Mouse (Mus musculus) liver, embryonic 16.5 days (tissue): ENCODE data around the gene Sec62. TPM values are rescaled to one million over a fixed set of nuclear protein-coding genes. Genes with fewer than 3 reads are reported as not detected.

Experiments used
- ATAC-seq: fragments of 200-750 bp; cut with Nextera tagmentation; 2 replicates; pipeline ENCODE4 v1.8.0; 2017; ENCODE audit warnings: low read depth, mild to moderate bottlenecking, moderate number of reproducible peaks, moderate library complexity
- H3K27ac ChIP-seq: fragments of 300-500 bp; sonication (generic); 2 replicates; pipeline ENCODE4 v1.5.1; 2014; ENCODE audit warnings: mild to moderate bottlenecking, low read length
- H3K27me3 ChIP-seq: fragments of 300-500 bp; sonication (generic); 2 replicates; pipeline ENCODE4 v1.6.1; 2014; ENCODE audit warnings: low read depth, low read length, mixed read lengths; ENCODE audit not compliant: control insufficient read depth, insufficient read depth
- H3K36me3 ChIP-seq: fragments of 300-500 bp; sonication (generic); 2 replicates; pipeline ENCODE4 v1.6.1; 2014; ENCODE audit warnings: mild to moderate bottlenecking; ENCODE audit not compliant: control insufficient read depth, insufficient read depth
- H3K4me1 ChIP-seq: fragments of 300-500 bp; sonication (generic); 2 replicates; pipeline ENCODE4 v1.6.1; 2014; ENCODE audit warnings: low read depth, low read length, mixed read lengths; ENCODE audit not compliant: control insufficient read depth
- H3K4me2 ChIP-seq: fragments of 300-500 bp; sonication (generic); 2 replicates; pipeline ENCODE4 v1.6.1; 2014; ENCODE audit warnings: low read depth, low read length, mixed read lengths
- H3K4me3 ChIP-seq: fragments of 300-500 bp; sonication (generic); 2 replicates; pipeline ENCODE4 v1.5.1; 2014; ENCODE audit warnings: low read depth, mild to moderate bottlenecking, low read length
- H3K9ac ChIP-seq: fragments of 300-500 bp; sonication (generic); 2 replicates; pipeline ENCODE4 v1.6.1; 2014; ENCODE audit warnings: low read depth, low read length
- H3K9me3 ChIP-seq: fragments of 300-500 bp; sonication (generic); replicated peaks from 2 replicates; pipeline ENCODE4 v1.6.1; 2016; ENCODE audit warnings: low read length; ENCODE audit not compliant: control insufficient read depth
- WGBS: fragments of 180-500 bp; shearing (Covaris S2); extraction: QIAGEN DNeasy Blood & Tissue Kit; methylation state at CpG from one replicate; pipeline ENCODE4 v1.1.7; 2014; ENCODE audit not compliant: insufficient replicate concordance; 5-methylcytosine and 5-hydroxymethylcytosine counted together
- polyA plus RNA-seq: library from polyadenylated mRNA; unstranded; fragments of >200 nt; fragmentation: Nextera tagmentation; extraction: Ambion mirVana; gene quantifications from 2 replicates; pipeline ENCODE4 v1.2.1, GENCODE M21; 2015

The Sec62 gene
- polyA plus RNA-seq, 1 experiment from 2014 or later = 45.1 TPM

DNA sequence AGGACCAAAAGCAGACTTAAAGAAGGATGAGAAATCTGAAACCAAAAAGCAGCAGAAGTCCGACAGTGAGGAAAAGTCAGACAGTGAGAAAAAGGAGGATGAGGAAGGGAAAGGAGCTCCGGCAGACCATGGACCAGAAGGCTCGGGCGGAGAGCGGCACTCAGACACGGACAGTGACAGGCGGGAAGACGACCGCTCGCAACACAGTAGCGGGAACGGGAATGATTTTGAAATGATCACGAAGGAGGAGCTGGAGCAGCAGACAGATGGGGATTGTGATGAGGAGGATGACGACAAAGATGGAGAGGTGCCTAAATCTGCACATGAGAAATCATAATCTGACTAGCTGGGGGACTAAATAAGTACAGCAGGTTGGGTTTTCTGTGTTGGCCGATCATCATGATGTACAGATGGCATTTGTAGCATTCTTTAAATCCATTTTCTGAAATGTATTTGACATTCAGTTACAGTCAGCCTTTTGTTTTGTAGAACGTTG lies 26.0 kb downstream of the Sec62 start:
- WGBS = 90% methylated on average over 16 of the region's 16 CpGs
- no peak for ATAC-seq
- no peaks in the 10 kb centered on the region for H3K4me1 ChIP-seq
- peaks cover 41% of the 10 kb centered on the region for H3K36me3 ChIP-seq
- H3K9ac ChIP-seq = no peak overlapping the region
- no peak overlapping the region for H3K4me2 ChIP-seq
- no peak overlapping the region for H3K27ac ChIP-seq
- no peak overlapping the region for H3K4me3 ChIP-seq
- no peaks in the 10 kb centered on the region for H3K27me3 ChIP-seq
- no peaks in the 10 kb centered on the region for H3K9me3 ChIP-seq

DNA sequence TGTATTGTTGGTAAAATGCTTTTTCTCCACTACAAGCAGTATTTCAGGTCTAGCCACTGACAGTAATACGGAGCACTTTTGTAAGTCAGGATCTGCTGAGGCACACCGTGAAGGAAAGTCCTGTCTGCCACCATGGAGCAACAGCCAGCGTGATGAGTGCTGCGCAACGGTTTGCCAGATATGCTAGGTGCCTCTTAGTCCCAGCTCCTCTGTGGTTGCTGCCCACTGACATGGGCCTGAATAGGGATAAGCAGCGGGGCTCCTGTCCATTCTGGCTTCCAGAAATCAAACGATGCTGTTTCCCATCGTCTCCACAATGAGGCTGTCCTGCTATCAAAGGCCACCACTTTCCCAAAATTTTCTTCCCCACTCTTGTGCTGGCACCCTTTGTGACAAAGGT lies 29.5 kb downstream of the Sec62 start:
- H3K4me2 ChIP-seq = no peak overlapping the region
- no peak overlapping the region for H3K27ac ChIP-seq
- no peaks in the 10 kb centered on the region for H3K4me1 ChIP-seq
- H3K4me3 ChIP-seq = no peak overlapping the region
- ATAC-seq = no peak; the same call in 1 of the 2 replicates
- peaks cover 26% of the 10 kb centered on the region for H3K36me3 ChIP-seq
- no peak overlapping the region for H3K9ac ChIP-seq
- no peaks in the 10 kb centered on the region for H3K27me3 ChIP-seq
- WGBS = 90% methylated on average over 8 of the region's 8 CpGs
- H3K9me3 ChIP-seq = no peaks in the 10 kb centered on the region

DNA sequence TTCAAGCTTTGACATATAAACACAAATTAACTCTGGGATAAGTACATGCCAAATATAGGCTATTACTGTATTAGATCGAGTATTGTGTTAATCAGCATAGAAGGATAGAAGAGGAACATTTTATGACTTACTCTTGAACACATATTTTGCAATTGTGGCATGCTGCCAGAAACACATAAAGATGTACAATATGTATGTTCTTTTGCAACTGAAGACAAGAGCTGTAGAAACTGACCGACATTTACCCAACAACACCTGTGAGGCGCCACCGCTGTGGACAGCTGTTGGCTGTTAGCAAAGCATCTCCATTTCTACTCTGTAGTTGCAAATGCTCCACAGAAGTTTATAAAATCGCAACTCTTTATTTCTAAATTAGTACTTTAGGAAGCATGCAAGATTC lies 33.4 kb downstream of the Sec62 start:
- H3K36me3 ChIP-seq = no peaks in the 10 kb centered on the region; the same call in 1 of the 2 replicates
- H3K4me3 ChIP-seq = no peak overlapping the region
- no peaks in the 10 kb centered on the region for H3K27me3 ChIP-seq
- no peak overlapping the region for H3K4me2 ChIP-seq
- no peaks in the 10 kb centered on the region for H3K4me1 ChIP-seq
- no peak overlapping the region for H3K27ac ChIP-seq
- no peak for ATAC-seq
- no peak overlapping the region for H3K9ac ChIP-seq
- 84% methylated on average over 5 of the region's 5 CpGs for WGBS
- H3K9me3 ChIP-seq = no peaks in the 10 kb centered on the region

DNA sequence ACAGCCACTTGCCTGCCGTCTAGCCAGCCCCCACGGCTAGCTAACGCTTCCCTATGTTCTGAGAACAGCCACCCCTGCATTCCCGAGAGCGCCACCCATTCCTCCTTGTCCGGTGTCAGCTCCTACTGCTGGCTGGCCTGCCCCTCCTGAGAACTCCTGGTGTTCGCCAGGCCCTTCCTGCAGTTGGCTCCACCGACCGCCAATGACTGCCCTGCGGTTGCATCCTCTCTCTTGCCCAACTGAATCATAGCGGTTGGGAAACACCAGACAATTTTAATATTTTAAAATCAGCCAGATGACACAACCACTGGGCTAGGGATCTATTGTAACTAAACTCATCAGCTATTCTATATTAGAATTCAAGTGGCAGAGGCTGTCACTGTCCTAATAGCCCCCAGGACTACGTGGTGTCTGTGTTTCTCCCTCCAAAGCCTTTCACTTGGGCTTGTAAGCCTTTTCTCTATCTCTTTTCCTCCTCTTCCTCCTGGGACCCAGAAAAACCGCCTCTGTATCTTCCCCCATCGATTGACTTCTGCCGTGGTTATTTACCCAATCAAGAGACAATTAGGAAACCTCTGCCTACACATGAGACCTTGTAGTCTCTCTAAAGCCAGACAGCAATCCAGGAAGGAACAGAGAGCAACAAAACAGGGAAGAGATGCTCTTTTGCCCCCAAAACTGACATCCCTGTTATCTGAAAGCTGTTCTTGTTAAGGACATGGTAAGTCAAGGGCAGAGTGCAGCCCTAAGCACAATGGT lies 39.4 kb downstream of the Sec62 start:
- WGBS = 55% methylated on average over 15 of the region's 15 CpGs
- Histone ChIP-seq H3K9me3 (no peaks in the 10 kb centered on the region), H3K4me2 (no peak overlapping the region), H3K4me1 (no peaks in the 10 kb centered on the region), H3K36me3 (no peaks in the 10 kb centered on the region), H3K27me3 (no peaks in the 10 kb centered on the region; the same call in 1 of the 2 replicates), H3K9ac (no peak overlapping the region), H3K4me3 (no peak overlapping the region), H3K27ac (0 out of 2 replicates have a peak overlapping the region, but pooled peaks have one; percentile 3)
- ATAC-seq = no peak

DNA sequence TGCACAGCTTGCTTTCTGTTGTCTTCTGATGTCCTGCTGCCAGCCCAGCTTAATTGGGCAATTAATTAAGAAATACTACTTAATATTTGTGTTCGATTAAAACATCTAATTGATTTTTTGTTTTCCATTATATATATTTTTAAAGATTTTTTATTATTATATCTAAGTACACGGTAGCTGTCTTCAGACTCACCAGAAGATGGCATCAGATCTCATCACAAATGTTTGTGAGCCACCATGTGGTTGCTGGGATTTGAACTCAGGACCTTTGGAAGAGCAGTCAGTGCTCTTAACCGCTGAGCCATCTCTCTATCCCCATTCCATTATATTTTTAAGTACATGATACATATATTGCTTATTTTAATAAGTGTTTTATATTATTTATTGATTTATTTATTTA lies 40.6 kb downstream of the Sec62 start:
- no peak overlapping the region for H3K4me3 ChIP-seq
- WGBS = 61% methylated on average over 3 of the region's 3 CpGs
- H3K27ac ChIP-seq = no peak overlapping the region
- no peaks in the 10 kb centered on the region for H3K4me1 ChIP-seq
- no peak overlapping the region for H3K9ac ChIP-seq
- no peaks in the 10 kb centered on the region for H3K36me3 ChIP-seq
- H3K9me3 ChIP-seq = no peaks in the 10 kb centered on the region
- no peak overlapping the region for H3K4me2 ChIP-seq
- no peak for ATAC-seq
- no peaks in the 10 kb centered on the region; the same call in 1 of the 2 replicates for H3K27me3 ChIP-seq

DNA sequence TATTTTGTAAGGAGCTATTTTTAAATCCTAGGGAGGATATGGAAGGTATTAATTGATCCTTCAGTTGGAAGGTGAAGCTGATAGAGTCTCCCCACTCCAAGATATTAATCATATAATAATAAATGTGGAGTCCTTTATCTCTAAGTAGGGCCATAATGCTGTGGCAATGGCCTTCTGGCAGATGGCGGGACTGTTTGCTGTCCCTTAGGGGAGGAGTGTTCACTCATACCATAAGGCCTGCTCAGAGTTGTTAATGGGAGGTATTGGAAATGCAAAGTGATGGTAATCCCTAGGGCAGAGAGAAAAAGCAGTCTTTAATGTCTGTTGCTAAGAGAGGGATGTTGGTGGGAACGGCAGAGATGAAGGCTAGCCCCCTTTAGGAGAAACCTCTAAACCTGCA lies 53.1 kb downstream of the Sec62 start:
- no peaks in the 10 kb centered on the region for H3K4me1 ChIP-seq
- no peak overlapping the region for H3K27ac ChIP-seq
- H3K9me3 ChIP-seq = no peaks in the 10 kb centered on the region
- 57% methylated on average over 2 of the region's 2 CpGs for WGBS
- no peak overlapping the region for H3K4me2 ChIP-seq
- no peaks in the 10 kb centered on the region for H3K27me3 ChIP-seq
- ATAC-seq = no peak
- no peak overlapping the region for H3K4me3 ChIP-seq
- no peaks in the 10 kb centered on the region for H3K36me3 ChIP-seq
- no peak overlapping the region for H3K9ac ChIP-seq

DNA sequence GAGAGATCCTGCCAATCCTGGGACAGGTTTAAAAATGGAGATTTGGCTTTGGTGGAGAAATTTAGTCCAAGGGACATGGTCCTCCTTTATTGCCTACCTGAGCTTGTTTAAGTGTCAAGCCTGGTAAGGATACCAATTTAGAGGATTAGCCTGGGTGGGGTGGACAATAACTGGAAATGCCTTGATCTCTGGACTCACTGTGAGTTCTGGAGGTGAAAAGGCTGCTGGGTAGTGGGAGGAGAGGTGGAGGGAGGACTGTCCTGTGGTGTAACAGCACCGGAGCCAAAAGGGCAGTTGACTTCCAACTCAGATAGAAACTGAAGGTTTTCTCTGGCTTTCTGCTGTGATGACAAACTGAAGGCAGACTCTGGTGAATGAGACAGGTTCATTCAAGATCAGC lies 54.7 kb downstream of the Sec62 start:
- no peak overlapping the region for H3K4me2 ChIP-seq
- H3K4me3 ChIP-seq = no peak overlapping the region
- no peak for ATAC-seq
- WGBS = 35% methylated on average over 1 of the region's 1 CpGs
- no peaks in the 10 kb centered on the region for H3K9me3 ChIP-seq
- H3K4me1 ChIP-seq = no peaks in the 10 kb centered on the region
- no peaks in the 10 kb centered on the region for H3K36me3 ChIP-seq
- H3K27ac ChIP-seq = no peak overlapping the region
- no peaks in the 10 kb centered on the region for H3K27me3 ChIP-seq
- no peak overlapping the region for H3K9ac ChIP-seq

DNA sequence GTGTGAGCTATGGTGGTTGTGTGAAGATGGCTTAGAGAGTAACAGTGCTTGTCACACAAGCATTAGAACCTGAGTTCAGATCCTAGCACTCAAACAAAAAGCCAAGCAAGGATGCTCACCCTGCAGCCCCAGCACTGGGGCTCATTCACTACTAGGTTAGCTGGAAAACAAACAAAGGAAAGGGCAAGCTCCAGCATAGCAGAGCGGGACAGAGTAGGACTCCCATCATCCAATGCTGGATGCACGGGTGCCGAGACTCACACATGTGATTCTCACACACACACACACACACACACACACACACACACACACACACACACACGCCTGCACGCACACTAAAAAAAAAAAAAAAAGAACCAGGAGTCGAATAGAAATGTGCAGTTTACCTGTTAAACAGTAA lies 58.7 kb downstream of the Sec62 start:
- Histone ChIP-seq H3K9me3 (no peaks in the 10 kb centered on the region), H3K4me1 (peaks cover 4% of the 10 kb centered on the region), H3K27ac (no peak overlapping the region)

DNA sequence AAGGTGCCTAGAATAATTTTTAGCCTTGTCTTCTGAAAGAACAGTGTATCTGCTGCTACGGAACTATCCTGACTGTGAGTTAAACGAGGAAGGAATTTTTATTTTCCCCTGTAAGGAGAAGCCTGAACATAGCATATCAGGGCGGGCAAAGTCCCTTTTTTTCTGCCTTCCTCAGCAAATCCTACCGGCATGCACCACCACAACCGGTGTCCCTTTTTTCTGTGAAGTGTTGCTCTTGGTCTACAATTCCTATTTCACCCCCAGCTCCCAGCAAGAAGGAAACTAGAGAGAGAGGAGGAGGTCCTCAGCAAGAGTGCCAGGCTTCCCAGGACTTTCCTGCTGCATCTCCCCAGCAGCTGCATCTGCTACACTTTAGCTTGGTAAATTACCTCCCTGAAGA lies 60.9 kb downstream of the Sec62 start:
- H3K4me3 ChIP-seq = no peak overlapping the region
- no peaks in the 10 kb centered on the region for H3K9me3 ChIP-seq
- H3K4me1 ChIP-seq = peaks cover 4% of the 10 kb centered on the region
- H3K27me3 ChIP-seq = peaks cover 11% of the 10 kb centered on the region
- 62% methylated on average over 5 of the region's 5 CpGs for WGBS
- no peak overlapping the region for H3K27ac ChIP-seq
- H3K36me3 ChIP-seq = no peaks in the 10 kb centered on the region
- no peak overlapping the region for H3K9ac ChIP-seq
- no peak for ATAC-seq
- no peak overlapping the region for H3K4me2 ChIP-seq

More for the DNA sequence above, 58.7 kb downstream of the Sec62 start:
- H3K9ac ChIP-seq = no peak overlapping the region
- peaks cover 7% of the 10 kb centered on the region for H3K27me3 ChIP-seq
- no peaks in the 10 kb centered on the region for H3K36me3 ChIP-seq
- H3K4me2 ChIP-seq = no peak overlapping the region
- no peak overlapping the region for H3K4me3 ChIP-seq
- no peak for ATAC-seq
- 43% methylated on average over 6 of the region's 6 CpGs for WGBS
